Mouse (Mus musculus): ENCODE measurements around the gene Ms4a4c. TPM values are rescaled to one million over a fixed set of nuclear protein-coding genes. Genes with fewer than 3 reads are reported as not detected.
"Not testable (repeated sequence)": the region's sequence is repeated elsewhere in the genome, so short reads cannot be mapped to it uniquely, and the experiment has no call there.

Ms4a4c gene
- polyA plus RNA-seq, 1 experiment from 2014 or later, result 2.5 TPM

DNA sequence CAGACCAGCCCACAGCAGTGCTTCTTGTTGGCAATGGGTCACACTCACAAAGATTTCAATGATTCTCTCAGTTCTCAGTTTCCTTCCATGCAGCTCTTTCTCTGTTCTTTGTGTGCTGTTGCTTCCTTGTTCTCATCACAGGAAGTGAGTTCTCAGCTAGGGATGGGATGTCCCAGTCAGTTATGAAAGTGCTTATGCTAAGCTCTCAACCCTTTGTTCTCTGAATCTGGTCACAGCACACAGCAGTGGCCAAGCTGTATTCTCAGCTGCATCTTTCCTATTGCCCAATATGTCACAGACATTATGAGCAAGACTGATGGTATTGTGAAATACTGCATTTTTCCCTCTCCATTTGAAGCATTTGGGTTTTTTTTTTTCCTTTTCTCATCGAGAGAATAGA is 60.2 kb downstream of the Ms4a4c start:
- not testable (repeated sequence) for ATAC-seq (ENCODE audit: insufficient read depth); H3K4me3 ChIP-seq (replicated peaks); H3K36me3 ChIP-seq (replicated peaks); H3K27ac ChIP-seq (replicated peaks); H3K9ac ChIP-seq; H3K4me1 ChIP-seq (replicated peaks); H3K9me3 ChIP-seq (replicated peaks); H3K4me2 ChIP-seq; H3K27me3 ChIP-seq
- WGBS (ENCODE audit: insufficient replicate concordance), result 0% methylated on average over 1 of the region's 1 CpGs

DNA sequence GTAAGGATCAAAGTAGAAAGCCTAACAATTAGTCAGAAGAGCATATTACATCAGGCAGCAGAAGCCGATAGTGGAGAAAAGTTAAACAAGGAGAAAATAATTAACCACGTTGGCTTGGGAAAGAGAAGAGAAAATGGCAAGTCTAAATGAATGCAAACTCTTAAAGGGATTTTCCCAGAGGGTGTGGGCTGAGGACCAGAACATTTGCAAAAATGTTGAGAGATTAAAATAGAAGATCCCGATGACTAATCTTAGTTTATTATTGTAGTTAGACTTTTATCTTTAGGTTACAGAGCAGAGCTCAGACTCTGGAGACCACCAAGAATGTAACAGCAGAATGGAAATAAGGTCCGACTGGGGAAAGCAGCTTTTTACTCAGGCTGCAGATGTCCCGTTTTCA is 61.9 kb downstream of the Ms4a4c start:
- Histone ChIP-seq H3K4me1 (replicated peaks) (no peaks in the 10 kb centered on the region), H3K27me3 (no peaks in the 10 kb centered on the region), H3K9ac (no peak overlapping the region), H3K27ac (replicated peaks) (no peak overlapping the region), H3K4me3 (replicated peaks) (no peak overlapping the region), H3K4me2 (no peak overlapping the region), H3K36me3 (replicated peaks) (no peaks in the 10 kb centered on the region), H3K9me3 (replicated peaks) (no peaks in the 10 kb centered on the region)
- ATAC-seq (ENCODE audit: insufficient read depth), result no peak
- WGBS (ENCODE audit: insufficient replicate concordance), result 59% methylated on average over 5 of the region's 5 CpGs

DNA sequence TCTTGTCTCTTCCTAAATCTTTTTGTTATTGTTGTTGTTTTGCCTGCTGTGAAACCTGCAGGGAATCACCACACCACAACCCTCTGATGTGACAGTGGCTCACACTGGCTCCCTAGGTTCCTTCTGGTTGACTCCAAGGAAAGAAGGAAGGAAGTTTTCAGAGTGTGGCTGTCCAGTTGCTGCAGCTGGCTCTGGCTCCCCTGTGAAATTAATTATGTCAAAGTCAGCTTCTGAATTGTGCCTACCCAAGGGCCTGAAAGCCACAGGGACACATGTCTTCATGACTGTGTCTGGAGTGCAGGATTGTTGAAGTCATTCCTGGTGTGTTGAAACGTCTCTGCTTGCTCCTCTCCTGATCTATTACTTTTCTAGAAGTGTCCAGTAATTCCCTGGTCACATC is 63.8 kb downstream of the Ms4a4c start:
- not testable (repeated sequence) for H3K4me3 ChIP-seq (replicated peaks); H3K9me3 ChIP-seq (replicated peaks); H3K9ac ChIP-seq; ATAC-seq (ENCODE audit: insufficient read depth); H3K36me3 ChIP-seq (replicated peaks); H3K4me1 ChIP-seq (replicated peaks); H3K27me3 ChIP-seq; H3K4me2 ChIP-seq; H3K27ac ChIP-seq (replicated peaks)
- WGBS (ENCODE audit: insufficient replicate concordance), result 19% methylated on average over 1 of the region's 1 CpGs

DNA sequence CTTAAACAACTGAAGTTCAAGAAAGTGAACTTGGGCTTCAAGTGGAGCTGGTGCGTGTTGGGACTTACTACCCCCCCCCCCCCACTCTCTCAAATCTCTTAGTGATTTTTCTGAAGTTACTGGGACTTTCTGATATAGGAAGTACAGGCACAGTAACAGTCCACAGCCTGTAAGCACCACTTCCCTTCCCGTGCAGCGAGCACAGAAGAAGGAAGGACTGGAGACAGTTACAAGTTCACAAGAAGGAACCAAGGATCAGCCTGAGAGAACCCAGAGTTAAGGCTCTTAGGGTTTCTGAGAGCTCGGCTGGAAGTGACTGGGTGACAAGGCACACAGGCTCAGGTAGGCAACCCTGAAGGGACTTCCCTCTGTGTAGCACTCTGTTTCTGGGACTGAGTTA is 64.6 kb downstream of the Ms4a4c start, which contains the start of gene Ms4a6c:
Gene Ms4a6c (plus strand): TSS at position 152 of the 400 bp plus-strand sequence.
- H3K4me2 ChIP-seq; H3K36me3 ChIP-seq (replicated peaks); H3K27ac ChIP-seq (replicated peaks); H3K27me3 ChIP-seq; H3K9ac ChIP-seq; H3K9me3 ChIP-seq (replicated peaks); ATAC-seq (ENCODE audit: insufficient read depth); H3K4me3 ChIP-seq (replicated peaks); H3K4me1 ChIP-seq (replicated peaks): not testable (repeated sequence)
- WGBS (ENCODE audit: insufficient replicate concordance), result 14% methylated on average over 4 of the region's 4 CpGs

Other genes starting within 250 kb of the Ms4a4c start
- gene 1700025F22Rik, start 239.4 kb upstream of the Ms4a4c start, polyA plus RNA-seq (2015; fragmentation: Nextera tagmentation; extraction: Ambion mirVana), result not detected in 2 replicates
- gene Ms4a13, start 208.0 kb upstream of the Ms4a4c start, polyA plus RNA-seq (2015; fragmentation: Nextera tagmentation; extraction: Ambion mirVana), result not detected in 2 replicates
- gene Ms4a12, start 172.3 kb upstream of the Ms4a4c start, polyA plus RNA-seq (2015; fragmentation: Nextera tagmentation; extraction: Ambion mirVana), result not detected in 2 replicates
- not detected in 2 replicates for gene Ms4a1, start 138.5 kb upstream of the Ms4a4c start, polyA plus RNA-seq (2015; fragmentation: Nextera tagmentation; extraction: Ambion mirVana)
- not detected in 2 replicates for gene Ms4a5, start 120.9 kb upstream of the Ms4a4c start, polyA plus RNA-seq (2015; fragmentation: Nextera tagmentation; extraction: Ambion mirVana)
- gene Ms4a14, start 90.3 kb upstream of the Ms4a4c start, polyA plus RNA-seq (2015; fragmentation: Nextera tagmentation; extraction: Ambion mirVana), result not detected in 2 replicates
- gene Ms4a7, start 68.6 kb upstream of the Ms4a4c start, polyA plus RNA-seq (2015; fragmentation: Nextera tagmentation; extraction: Ambion mirVana), result 1.4 and 1.7 TPM in 2 replicates
- gene Ms4a4a, start 29.2 kb upstream of the Ms4a4c start, polyA plus RNA-seq (2015; fragmentation: Nextera tagmentation; extraction: Ambion mirVana), result 1.3 and 1.4 TPM in 2 replicates
- 0.58 and 0.74 TPM in 2 replicates for gene Ms4a4b, start 38.8 kb downstream of the Ms4a4c start, polyA plus RNA-seq (2015; fragmentation: Nextera tagmentation; extraction: Ambion mirVana)
- 8.9 and 10.1 TPM in 2 replicates for gene Ms4a6c, start 64.6 kb downstream of the Ms4a4c start, polyA plus RNA-seq (2015; fragmentation: Nextera tagmentation; extraction: Ambion mirVana)
- gene Gm8369, start 81.2 kb downstream of the Ms4a4c start, polyA plus RNA-seq (2015; fragmentation: Nextera tagmentation; extraction: Ambion mirVana), result 0.10 and 0.46 TPM in 2 replicates
- 3.3 and 3.6 TPM in 2 replicates for gene Ms4a6b, start 111.7 kb downstream of the Ms4a4c start, polyA plus RNA-seq (2015; fragmentation: Nextera tagmentation; extraction: Ambion mirVana)
- 0.24 and 0.54 TPM in 2 replicates for gene Ms4a4d, start 132.0 kb downstream of the Ms4a4c start, polyA plus RNA-seq (2015; fragmentation: Nextera tagmentation; extraction: Ambion mirVana)
- 4.5 and 4.8 TPM in 2 replicates for gene Ms4a6d, start 200.1 kb downstream of the Ms4a4c start, polyA plus RNA-seq (2015; fragmentation: Nextera tagmentation; extraction: Ambion mirVana)
- 0.73 and 0.81 TPM in 2 replicates for gene Ms4a2, start 218.9 kb downstream of the Ms4a4c start, polyA plus RNA-seq (2015; fragmentation: Nextera tagmentation; extraction: Ambion mirVana)
- 30.9 and 39.0 TPM in 2 replicates for gene Ms4a3, start 236.1 kb downstream of the Ms4a4c start, polyA plus RNA-seq (2015; fragmentation: Nextera tagmentation; extraction: Ambion mirVana)

Measured in liver, embryonic 15.5 days (tissue).